Mouse (Mus musculus) left cerebral cortex, postnatal 14 days (tissue): ENCODE measurements around the gene Faap20. TPM values are rescaled to one million over a fixed set of nuclear protein-coding genes. Genes with fewer than 3 reads are reported as not detected.

ENCODE experiments used
- DNase-seq, 2 experiments: peaks; one replicate each; pipeline ENCODE4 v3.0.0; 2021 to 2022; ENCODE audit warnings: low spot score in 2 of 2, mixed read lengths in 1 of 2
- intact Hi-C: fragments of 180-260 bp; cut with DNase I; formaldehyde crosslinking; loops from one replicate; pipeline ENCODE4 v1.15.1; 2025
- long read RNA-seq, 2 experiments: library from polyadenylated mRNA; stranded (forward); transcript quantifications; one replicate each; pipeline ENCODE4 v2.0.0; 2021
- total RNA-seq, 2 experiments: library from RNA; stranded (reverse); gene quantifications; 2 replicates each; pipeline ENCODE4 v1.2.3; 2021

Faap20 gene
- total RNA-seq: 10 to 100 TPM; 22.6 to 27.0 TPM
- long read RNA-seq, experiment 1, transcript Faap20-201 (3 exons, 1,479 nt): major isoform, 13 of 25 reads
- long read RNA-seq, experiment 1, partial matches to known transcripts: 2 of 25 reads
- long read RNA-seq, experiment 1, other reads (novel, unspliced or antisense): 8 of 25 reads
- long read RNA-seq, experiment 2, transcript Faap20-201 (3 exons, 1,479 nt): major isoform, 13 of 29 reads
- long read RNA-seq, experiment 2, transcript Faap20-210 (4 exons, 1,076 nt): minor isoform, 9 of 29 reads
- long read RNA-seq, experiment 2, partial matches to known transcripts: 1 of 29 reads
- long read RNA-seq, experiment 2, other reads (novel, unspliced or antisense): 6 of 29 reads

DNA sequence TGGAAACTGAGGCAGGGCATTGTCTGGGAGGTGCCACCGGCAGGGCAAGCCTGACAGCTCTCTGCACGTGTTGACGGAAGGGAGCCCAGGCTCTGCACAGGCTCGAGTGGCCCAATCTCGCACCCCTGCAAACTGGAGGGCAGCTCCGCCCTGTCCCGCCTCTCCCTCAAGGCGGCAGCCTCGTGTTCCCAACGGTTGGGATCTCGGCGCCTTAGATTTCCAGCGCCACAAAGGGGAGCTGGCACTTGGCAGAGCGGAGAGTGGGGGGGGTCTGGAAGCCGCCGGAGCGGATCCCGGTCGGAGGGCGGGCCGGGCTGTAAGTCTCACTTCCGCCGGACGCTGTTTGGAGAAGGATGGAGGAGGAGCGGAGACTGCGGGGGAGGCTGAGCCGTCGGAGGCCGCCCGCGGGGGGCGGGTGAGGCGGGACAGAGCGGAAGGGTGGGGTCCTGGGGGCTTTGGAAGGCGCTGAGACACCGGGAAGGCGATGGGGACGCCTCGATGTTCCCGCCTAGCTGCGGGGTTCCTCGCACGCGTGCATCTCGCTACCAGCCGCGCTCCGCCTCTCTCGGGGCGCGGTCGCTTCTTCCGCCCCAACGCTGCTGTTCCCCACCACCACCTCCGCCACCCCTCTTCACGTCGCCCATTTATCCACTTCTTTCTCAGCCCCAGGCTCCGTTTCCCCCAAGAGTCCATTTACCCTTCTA lies at the start of gene Faap20:
Faap20 (plus strand) TSS at position 155 of the 704 bp plus-strand sequence.
- peak; percentile 81 to 86 for DNase-seq
- intact Hi-C loops: loop anchor here (1.0 to 10.0 kb wide), 3 partner anchors 102 to 375 kb away; no protein-coding TSS in a partner anchor

DNA sequence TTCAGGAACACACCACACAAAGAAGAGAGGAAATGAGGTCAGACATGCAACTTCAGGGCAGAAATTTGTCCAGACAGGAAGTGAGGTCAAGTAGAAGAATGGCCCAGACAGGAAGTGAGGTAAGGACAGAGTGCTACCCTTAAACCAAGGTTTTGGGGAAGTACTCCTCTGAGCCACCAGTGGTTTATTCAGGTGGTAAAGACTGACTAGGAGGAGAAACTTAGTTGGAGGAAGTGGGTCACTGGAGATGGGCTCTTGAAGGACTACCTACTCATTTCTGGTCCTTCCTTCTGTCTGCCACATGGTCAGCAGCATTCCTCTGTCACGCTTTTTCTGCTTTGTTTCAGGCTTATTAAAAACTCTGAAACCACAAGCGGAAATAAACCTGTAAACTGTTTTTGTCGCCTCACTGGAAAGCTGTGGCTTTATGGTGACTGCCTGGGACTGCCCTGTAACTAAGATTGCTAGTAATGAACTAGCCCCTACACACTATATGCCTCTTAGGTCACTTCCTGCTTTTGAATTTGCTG lies 48.7 kb upstream of the Faap20 start:
- no peak for DNase-seq
- intact Hi-C loops: no loop called here

DNA sequence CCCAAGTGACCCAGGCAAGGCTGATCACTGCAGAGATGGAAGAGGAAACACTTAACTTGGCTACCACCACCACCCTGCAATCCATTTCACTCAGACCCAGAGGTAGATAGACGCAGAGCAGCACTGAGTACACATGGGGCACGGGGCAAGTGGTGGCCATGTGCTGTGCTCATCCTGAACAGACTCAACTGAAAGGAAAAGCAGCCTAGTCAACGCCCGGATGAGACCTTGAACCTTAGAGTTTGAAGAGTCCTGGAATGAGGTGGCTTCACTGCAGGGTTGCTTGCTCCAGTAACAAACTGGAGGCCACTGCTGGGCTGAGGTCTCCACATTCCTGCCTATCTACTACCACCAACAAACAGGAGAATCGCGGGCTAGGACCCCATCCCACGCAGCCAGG lies 47.8 kb upstream of the Faap20 start:
- DNase-seq: no peak
- intact Hi-C loops: no loop called here

DNA sequence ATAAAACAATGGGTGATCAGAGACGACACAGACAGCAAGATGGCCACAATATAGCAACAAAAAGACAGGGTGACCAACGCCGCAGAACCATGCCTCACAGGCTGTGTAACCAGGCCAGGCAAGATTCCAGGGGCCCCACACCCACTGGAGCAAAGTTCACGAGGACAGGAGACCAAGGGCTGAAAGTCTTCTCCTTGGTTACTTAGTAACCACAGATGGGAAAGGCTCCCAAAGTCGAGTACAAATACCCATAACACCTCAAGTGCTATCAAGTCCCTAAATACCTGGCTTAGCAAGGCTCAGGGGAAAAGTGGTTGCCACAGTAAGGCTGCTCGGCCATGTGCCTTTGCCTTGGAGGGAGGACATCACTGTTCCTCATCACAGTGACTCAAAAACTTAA lies 43.7 kb upstream of the Faap20 start:
- intact Hi-C loops: loop anchor here (5.0 kb wide), 1 partner anchor 34 kb away; no protein-coding TSS in a partner anchor
- no peak for DNase-seq

DNA sequence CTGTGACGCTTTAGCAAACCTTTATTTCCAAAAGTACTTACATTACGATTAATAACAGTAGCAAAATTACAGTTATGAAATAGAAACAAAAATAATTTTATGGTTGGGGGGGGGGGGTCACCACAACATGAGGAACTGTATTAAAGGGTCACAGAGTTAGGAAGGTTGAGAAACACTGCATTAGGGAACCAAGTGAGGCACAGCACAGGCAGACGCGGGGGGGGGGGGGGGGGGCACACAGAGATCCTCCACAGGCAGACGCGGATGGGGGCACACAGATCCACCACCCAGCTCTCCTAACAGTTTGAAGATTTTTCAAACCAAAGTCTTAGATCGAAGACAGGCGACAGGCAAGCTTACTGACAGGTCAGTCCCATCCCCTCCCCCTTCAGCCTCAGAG lies 43.1 kb upstream of the Faap20 start:
- intact Hi-C loops: loop anchor here (5.0 kb wide), 1 partner anchor 34 kb away; no protein-coding TSS in a partner anchor
- DNase-seq: no peak

DNA sequence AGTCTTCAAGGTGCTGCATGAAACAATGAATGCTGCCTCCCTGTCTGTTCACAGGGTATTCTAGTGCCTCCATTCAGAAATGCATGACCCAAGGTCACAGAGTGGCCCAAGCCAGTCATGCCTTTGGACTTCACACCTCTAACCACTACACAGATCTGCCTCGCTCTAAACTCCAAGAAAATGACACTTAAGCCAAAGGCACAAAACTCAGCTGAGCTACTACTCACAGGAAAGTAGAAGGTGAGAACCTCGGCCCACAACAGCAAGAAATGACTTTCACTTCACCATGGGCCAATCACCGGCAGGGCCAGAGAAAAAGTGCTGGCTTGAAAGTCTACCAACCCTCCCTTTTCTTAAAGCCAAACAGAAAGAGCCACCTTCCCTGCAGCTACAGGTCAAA lies 41.8 kb upstream of the Faap20 start:
- intact Hi-C loops: loop anchor here (5.0 kb wide), 1 partner anchor 36 kb away; no protein-coding TSS in a partner anchor
- no peak for DNase-seq

DNA sequence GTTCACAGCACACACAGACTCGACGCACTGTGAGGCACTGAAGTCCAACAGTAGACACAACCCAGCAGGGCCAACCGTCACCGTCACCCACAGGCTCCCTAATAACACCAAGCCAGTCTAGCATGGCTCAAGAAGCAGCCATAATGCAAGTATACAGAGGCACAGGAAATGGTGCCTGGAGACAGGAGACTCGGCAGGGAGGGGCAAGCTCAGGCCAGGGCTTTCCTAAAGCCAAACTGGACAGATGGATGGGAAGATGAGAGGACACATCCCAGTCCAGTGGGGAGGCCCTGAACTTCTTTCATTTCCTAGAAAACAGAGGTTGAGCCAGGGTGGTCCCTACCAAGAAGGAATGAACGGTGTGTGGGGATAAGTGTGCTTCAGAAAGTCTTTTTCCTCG lies 41.0 kb upstream of the Faap20 start:
- intact Hi-C loops: loop anchor here (5.0 kb wide), 1 partner anchor 36 kb away; no protein-coding TSS in a partner anchor

DNA sequence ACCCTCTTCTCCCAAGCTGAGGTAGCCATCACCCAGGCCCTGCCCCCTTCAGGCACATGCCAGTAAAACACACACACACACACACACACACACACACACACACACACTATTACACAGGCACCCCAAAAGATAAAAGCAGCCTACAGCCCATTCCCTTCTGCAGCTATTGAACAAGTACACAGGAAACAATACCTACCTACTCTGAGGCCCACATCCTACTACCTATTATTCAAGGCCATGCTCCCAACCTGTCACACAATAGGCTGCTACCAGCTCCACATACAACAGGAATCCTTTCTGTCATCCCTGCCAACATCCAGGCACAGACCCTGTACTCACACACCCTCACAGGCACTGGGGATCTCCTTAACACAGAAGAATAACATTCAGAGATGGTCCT lies 40.5 kb upstream of the Faap20 start:
- intact Hi-C loops: loop anchor here (5.0 kb wide), 1 partner anchor 37 kb away; no protein-coding TSS in a partner anchor
- DNase-seq: no peak

More for the DNA sequence above, 41.0 kb upstream of the Faap20 start:
- no peak for DNase-seq

DNA sequence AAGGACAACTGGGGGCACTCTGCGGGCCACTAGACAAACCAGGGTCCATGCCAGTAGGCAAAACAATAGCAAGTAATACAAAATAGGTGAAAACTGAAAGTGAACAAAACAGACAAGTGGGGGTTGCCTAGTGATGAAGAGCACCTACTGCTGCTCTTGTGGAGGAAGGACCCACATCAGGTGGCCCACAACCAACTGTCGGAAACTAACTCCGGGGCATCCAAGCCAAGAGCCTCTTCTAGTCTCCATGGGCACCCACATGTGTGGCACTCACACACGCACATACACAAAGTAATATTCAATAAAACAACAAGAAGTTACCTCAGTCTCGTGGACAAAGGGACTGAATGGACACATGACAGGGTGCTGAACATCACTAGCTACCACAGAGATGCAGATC lies 40.1 kb upstream of the Faap20 start:
- DNase-seq: no peak
- intact Hi-C loops: loop anchor here (5.0 kb wide), 1 partner anchor 37 kb away; no protein-coding TSS in a partner anchor

DNA sequence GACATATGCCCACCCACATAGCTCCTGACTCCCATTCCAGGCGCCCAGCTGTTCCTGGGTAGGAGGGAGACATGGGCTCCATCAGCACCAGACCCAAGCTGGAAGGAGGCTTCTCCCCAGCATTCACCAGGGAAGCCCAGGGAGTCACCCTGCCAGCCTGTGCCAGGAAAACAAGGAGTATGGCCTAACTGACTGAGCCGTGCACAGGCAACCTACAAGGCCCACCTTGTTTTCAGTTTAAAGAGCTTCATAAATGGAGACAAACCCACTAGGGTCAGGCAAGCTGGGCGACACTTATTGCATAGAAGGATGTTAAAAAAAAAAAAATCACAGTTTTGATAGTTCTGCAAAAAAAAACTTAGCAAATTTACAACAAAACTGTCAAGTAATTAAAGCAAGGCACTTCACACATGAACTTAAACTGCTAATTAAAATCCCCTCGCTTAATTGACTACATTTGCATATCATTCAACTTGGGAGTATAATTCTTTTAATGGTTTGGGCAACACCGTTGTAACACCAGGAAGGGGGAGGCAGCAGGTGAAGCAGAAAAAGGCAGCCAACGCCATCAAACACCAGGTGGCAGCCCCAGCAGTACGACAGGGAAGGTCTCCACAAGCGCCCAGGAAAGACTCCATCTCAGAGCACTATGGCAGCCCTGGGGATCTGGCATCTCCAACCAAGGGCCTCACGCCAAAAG lies 36.4 kb upstream of the Faap20 start:
- intact Hi-C loops: no loop called here
- no peak for DNase-seq

DNA sequence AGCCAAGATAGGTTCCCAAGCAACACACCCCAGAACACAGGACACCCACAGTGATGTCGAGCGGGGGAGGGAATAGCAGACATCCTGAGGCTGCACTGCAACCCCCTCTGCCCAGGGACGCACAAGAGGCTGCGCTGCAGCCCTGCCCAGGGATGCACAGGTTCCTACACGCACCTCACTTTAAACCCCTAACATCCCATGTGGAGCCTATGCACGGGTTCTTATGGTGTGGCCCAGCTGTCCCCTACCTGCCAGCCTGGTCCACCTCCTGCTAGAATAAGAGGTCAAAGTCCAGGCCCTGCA lies 35.9 kb upstream of the Faap20 start:
- intact Hi-C loops: no loop called here
- DNase-seq: no peak

DNA sequence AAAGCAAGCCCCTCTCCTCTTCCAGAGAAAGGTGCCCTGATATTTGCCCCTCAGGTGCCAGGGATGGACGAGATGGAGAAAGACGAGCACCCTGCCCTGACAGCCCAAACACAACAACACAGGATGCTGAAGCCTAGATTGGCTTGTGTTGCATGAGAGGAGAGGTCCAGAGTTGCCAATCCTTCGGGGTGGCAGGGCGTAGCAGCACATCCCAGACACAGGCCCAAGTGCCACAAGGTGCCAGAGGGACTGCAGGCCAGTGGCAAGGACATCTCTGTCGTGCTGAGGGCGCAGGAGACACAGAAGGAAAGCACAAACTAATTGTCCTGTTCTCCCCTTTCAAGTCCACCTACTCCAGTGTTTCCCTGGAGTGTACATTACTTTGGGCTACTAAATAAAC lies 35.4 kb upstream of the Faap20 start:
- intact Hi-C loops: no loop called here
- DNase-seq: no peak

DNA sequence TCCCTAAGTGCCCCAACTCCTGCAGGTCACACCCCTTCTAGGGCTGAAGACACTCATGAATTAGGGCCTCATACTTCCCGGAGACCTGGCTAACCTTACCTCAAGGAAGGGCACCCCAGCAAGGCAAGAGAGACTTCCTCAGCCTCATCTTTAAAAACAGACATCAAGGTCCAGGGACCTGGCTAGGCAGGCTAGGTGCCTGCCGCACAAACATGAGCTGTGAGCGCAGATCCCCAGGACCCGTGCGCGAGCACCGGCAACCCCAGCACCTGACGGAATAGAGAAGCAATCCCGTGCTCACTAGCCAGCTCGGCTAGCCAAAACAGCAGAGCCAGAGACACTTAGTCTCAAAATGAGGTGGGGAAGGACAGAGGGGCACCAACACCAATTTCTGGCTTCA lies 34.8 kb upstream of the Faap20 start:
- DNase-seq: no peak
- intact Hi-C loops: no loop called here

DNA sequence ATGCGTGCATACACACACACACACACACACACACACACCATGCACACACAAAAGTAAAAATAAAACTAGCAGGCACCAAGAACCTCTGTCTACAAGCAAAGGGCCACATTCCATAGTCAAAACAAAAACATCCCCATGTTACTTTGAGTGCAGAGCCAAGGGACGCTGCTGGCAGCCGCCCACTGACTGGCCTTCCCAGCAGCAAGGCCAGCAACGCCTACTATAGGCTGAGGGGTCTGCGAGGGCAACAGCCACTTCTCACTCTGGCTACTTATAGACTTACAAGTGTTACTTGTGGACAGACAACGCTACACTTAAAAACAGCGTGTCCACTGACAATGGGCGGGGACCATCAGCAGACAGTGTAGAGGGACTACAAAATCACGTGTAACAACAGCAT lies 34.4 kb upstream of the Faap20 start:
- no peak for DNase-seq
- intact Hi-C loops: no loop called here

DNA sequence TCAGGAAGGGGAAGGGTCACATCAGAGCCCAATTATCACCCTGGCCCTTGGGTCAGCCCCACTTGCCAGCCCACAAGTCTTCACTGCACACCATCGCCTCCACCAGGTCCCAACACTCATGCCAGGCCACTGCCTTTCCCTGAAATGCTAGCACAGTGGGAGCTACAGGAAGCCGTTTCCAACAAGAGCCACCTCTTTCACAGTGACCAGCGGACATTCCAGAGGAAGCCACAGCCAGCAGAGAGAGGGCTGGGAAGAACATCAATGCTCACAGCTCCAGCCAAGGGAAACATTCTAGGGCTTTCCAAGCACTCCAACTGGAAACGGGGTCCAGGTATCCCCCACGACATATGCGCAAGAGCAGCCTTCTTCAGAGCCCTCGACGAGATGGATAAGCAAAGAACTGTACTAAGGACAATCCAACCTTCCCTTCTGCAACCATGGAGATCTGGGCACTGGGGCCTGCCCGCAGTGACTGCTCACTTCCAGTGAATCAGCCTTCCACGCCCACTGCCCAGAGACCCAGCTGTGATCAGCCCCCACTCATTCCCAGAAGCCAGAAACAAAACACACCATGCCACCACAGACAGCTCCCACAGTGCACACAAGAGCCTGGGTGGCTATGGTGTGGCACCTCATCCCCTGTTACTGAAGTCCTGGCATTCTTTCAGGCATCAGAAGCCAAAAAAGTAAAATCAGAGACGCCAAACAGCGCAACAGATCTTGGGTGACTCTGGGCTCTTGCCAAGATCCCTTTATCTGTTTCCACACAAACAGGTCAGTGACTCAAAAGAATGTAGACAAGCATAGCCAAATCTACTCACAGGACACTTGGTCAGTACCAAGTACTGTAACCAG lies 33.6 kb upstream of the Faap20 start:
- no peak for DNase-seq
- intact Hi-C loops: no loop called here

DNA sequence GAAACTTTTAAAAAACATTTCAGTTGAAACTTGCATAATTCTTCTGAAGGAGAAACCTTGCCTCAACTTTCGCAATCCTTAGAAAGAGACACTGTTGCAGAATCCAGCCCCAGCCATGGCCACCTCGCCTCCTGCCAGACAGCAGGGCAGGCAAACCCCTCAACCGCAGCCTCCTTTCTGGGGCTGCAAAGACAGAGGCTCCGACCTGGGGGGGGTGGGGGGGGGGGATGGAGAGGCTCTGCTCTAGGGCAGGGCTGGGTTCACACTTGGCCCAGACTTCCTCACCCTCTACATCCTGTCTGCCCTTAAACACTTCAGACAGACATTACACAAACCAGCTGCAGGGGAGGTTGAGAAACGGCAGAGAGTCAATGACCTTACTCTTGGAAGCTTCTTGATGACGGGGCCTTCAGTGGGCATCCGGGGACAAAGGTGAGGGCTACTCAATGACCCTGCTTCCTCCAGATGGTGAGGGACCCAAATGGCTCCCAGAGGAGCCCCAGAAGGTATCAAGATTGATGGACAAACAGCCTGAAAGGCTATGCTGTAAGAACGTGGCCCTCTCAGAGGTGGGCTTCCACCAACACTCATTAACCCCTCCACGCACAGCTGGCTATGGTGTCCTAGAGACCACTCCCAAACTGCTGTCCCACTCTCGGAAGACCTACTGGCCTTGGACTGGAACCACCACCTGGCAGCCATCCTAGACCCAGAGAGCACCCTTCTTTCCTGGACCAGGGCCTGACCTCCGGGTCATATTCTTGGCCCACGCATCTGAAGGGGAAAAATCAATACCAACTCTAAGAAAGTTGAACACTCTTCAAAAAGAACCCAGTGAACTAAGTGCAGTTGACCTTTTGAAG lies 32.1 kb upstream of the Faap20 start:
- no peak for DNase-seq
- intact Hi-C loops: no loop called here

DNA sequence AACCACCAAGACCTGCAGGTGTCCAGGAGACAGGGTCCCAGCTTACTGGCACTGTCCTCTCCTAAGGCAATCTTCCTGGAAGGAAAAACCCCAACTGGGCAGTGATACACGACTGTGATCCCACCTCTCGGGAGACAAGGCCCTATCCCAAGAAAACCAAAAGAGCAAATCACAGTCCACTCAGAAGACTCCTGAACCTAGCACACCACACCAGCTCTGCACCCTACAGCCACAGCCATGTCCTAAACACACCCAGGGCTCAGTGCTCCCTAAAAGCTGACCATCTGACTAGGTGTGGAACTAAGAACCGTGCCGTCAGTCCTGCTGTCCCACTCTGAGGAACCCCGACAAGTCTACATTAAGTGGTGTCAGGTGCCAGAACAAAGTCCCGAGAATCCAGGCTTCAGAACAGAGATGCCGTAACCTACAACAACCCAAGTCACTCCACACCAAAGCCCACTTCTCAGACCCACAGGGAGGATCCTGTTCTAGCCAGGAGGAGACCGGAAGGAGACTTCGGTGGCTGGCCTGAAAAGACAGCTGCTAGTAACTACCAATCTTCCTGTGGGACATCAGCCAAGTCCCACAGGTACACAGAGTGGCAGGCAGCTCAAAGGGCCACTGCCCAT lies 31.4 kb upstream of the Faap20 start:
- intact Hi-C loops: no loop called here

More for the DNA sequence above, 31.4 kb upstream of the Faap20 start:
- no peak for DNase-seq
